Mouse (Mus musculus): ENCODE results near the gene Adtrp.

- TF ChIP-seq CTCF (IDR thresholded peaks at IDR 0.05; ENCODE audit: low read depth) (no peak), EP300 (optimal IDR thresholded peaks at IDR 0.05) (no peak)
These were observed 968 bp downstream of the Adtrp start for GRCm38 (mm10) chr13:41846516-41846915.
